Mouse (Mus musculus) embryonic fibroblast, embryonic 13.5 days (primary cell): ENCODE data around the gene L3hypdh.

ENCODE experiments used
- CTCF ChIP-seq: IDR thresholded peaks from 2 replicates; pipeline ENCODE4 v1.5.1; 2011; ENCODE audit warnings: mild to moderate bottlenecking, control low read depth, low read length, moderate library complexity, borderline replicate concordance; ENCODE audit not compliant: insufficient read depth
- POLR2A ChIP-seq: IDR thresholded peaks from 2 replicates; pipeline ENCODE4 v1.6.1; 2011; ENCODE audit warnings: low read depth, mild to moderate bottlenecking, control low read depth, low read length, moderate library complexity

- TF ChIP-seq CTCF (no peak), POLR2A (no peak)
These were observed 7.0 kb downstream of the L3hypdh start for GRCm38 (mm10) chr12:72078248-72078647.
